Mouse (Mus musculus): ENCODE measurements around the gene Gm6337. TPM values are rescaled to one million over a fixed set of nuclear protein-coding genes. Genes with fewer than 3 reads are reported as not detected.
"Not testable (repeated sequence)": the region's sequence is repeated elsewhere in the genome, so short reads cannot be mapped to it uniquely, and the experiment has no call there.

Gm6337 gene
- not detected for total RNA-seq (2021)
- long read RNA-seq, experiment 1: 0 reads
- long read RNA-seq, experiment 2: 0 reads

GRCm38 (mm10) chr14:6058167-6058566 lies at the start of gene Gm6337:
Gene Gm6337, minus strand, starts transcription at chr14:6058267.
- not testable (repeated sequence) for DNase-seq (ENCODE audit: low spot score in 2 of 2)

GRCm38 (mm10) chr14:6107500-6107899 lies 49.4 kb upstream of the Gm6337 start:
- not testable (repeated sequence) for DNase-seq (ENCODE audit: low spot score in 2 of 2)

- DNase-seq (ENCODE audit: low spot score in 2 of 2): not testable (repeated sequence)
Measured at GRCm38 (mm10) chr14:6093842-6094241, 35.8 kb upstream of the Gm6337 start, which contains the start of gene Gm8206. Gene Gm8206, minus strand, starts transcription at chr14:6093942.

Other genes starting within 250 kb of the Gm6337 start
- not detected for gene Gm3424, start 227.9 kb downstream of the Gm6337 start, total RNA-seq (2021)
- under 1 TPM in 1 of 2 experiments, not detected in 1; 0.50 TPM for gene Gm8237, start 177.9 kb downstream of the Gm6337 start, total RNA-seq (2021)
- under 1 TPM; 0.28 to 0.48 TPM for gene Gm3248, start 96.5 kb downstream of the Gm6337 start, total RNA-seq (2021)
- gene Gm3453, start 79.1 kb downstream of the Gm6337 start, total RNA-seq (2021): not detected
- gene Gm8206, start 35.7 kb upstream of the Gm6337 start, total RNA-seq (2021): under 1 TPM in 1 of 2 experiments, not detected in 1; 0.20 TPM
- under 1 TPM; 0.50 to 0.73 TPM for gene Gm3468, start 50.4 kb upstream of the Gm6337 start, total RNA-seq (2021)
- gene Gm3476, start 67.5 kb upstream of the Gm6337 start, total RNA-seq (2021): not detected
- gene Gm21560, start 161.0 kb upstream of the Gm6337 start, total RNA-seq (2021): under 1 TPM; 0.25 to 0.34 TPM
- 1 to 10 TPM in 1 of 2 experiments, under 1 TPM in 1; 0.48 to 1.1 TPM for gene Gm3411, start 229.0 kb upstream of the Gm6337 start, total RNA-seq (2021)
- gene Gm21103, start 246.6 kb upstream of the Gm6337 start, total RNA-seq (2021): not detected